Mouse (Mus musculus) forebrain, embryonic 16.5 days (tissue): Measurements from ENCODE around the gene Megf11. TPM values are rescaled to one million over a fixed set of nuclear protein-coding genes. Genes with fewer than 3 reads are reported as not detected.

ENCODE experiments used
- ATAC-seq: fragments of 200-750 bp; cut with Nextera tagmentation; 2 replicates; pipeline ENCODE4 v1.8.0; 2017; ENCODE audit warnings: mild to moderate bottlenecking, moderate library complexity
- H3K27ac ChIP-seq: fragments of 300-500 bp; sonication (generic); 2 replicates; pipeline ENCODE4 v1.5.1; 2014; ENCODE audit warnings: low read length, control low read depth
- H3K27me3 ChIP-seq: fragments of 300-500 bp; sonication (generic); replicated peaks from 2 replicates; pipeline ENCODE4 v1.6.1; 2014; ENCODE audit warnings: low read length; ENCODE audit not compliant: control insufficient read depth, insufficient read depth
- H3K36me3 ChIP-seq: fragments of 300-500 bp; sonication (generic); 2 replicates; pipeline ENCODE4 v1.6.1; 2014; ENCODE audit not compliant: control insufficient read depth, insufficient read depth
- H3K4me1 ChIP-seq: fragments of 300-500 bp; sonication (generic); replicated peaks from 2 replicates; pipeline ENCODE4 v1.6.1; 2014; ENCODE audit warnings: low read length; ENCODE audit not compliant: control insufficient read depth, insufficient read depth
- H3K4me2 ChIP-seq: fragments of 300-500 bp; sonication (generic); 2 replicates; pipeline ENCODE4 v1.6.1; 2014; ENCODE audit warnings: mild to moderate bottlenecking, low read length, control low read depth
- H3K4me3 ChIP-seq: fragments of 300-500 bp; sonication (generic); replicated peaks from 2 replicates; pipeline ENCODE4 v1.5.1; 2014; ENCODE audit warnings: mild to moderate bottlenecking, low read length, control low read depth
- H3K9ac ChIP-seq: fragments of 300-500 bp; sonication (generic); replicated peaks from 2 replicates; pipeline ENCODE4 v1.6.1; 2014; ENCODE audit warnings: low read depth, low read length, control low read depth
- H3K9me3 ChIP-seq: fragments of 300-500 bp; sonication (generic); 2 replicates; pipeline ENCODE4 v1.6.1; 2016; ENCODE audit warnings: low read length; ENCODE audit not compliant: control insufficient read depth
- WGBS: fragments of 180-500 bp; shearing (Covaris S2); extraction: QIAGEN DNeasy Blood & Tissue Kit; methylation state at CpG from one replicate; pipeline ENCODE4 v1.1.7; 2014; 5-methylcytosine and 5-hydroxymethylcytosine counted together
- polyA plus RNA-seq: library from polyadenylated mRNA; unstranded; fragments of >200 nt; fragmentation: Nextera tagmentation; extraction: Ambion mirVana; gene quantifications from 2 replicates; pipeline ENCODE4 v1.2.1, GENCODE M21; 2015

Gene Megf11
- polyA plus RNA-seq, result 6.8 and 10.1 TPM in 2 replicates

- Histone ChIP-seq H3K9me3 (no peaks in the 10 kb centered on the region), H3K27me3 (peaks cover 23% of the 10 kb centered on the region), H3K4me1 (peaks cover 26% of the 10 kb centered on the region), H3K36me3 (no peaks in the 10 kb centered on the region), H3K27ac (no peak within 1 kb of the TSS), H3K4me2 (peak within 1 kb of the TSS; percentile 99), H3K4me3 (peak within 1 kb of the TSS; percentile 67), H3K9ac (peak within 1 kb of the TSS; percentile 70)
- ATAC-seq, result peak; percentile 79
- WGBS, result 1% methylated on average over 89 of the region's 93 CpGs
Observed at GRCm38 (mm10) chr9:64385511-64386465, at the start of gene Megf11. Gene Megf11 (plus strand): TSS chr9:64385626.

- Histone ChIP-seq H3K4me2 (no peak overlapping the region), H3K27ac (no peak overlapping the region), H3K36me3 (no peaks in the 10 kb centered on the region), H3K27me3 (no peaks in the 10 kb centered on the region), H3K9me3 (no peaks in the 10 kb centered on the region), H3K4me3 (no peak overlapping the region), H3K4me1 (peaks cover 9% of the 10 kb centered on the region), H3K9ac (no peak overlapping the region)
- 86% methylated on average over 6 of the region's 6 CpGs for WGBS
- no peak for ATAC-seq
Observed at GRCm38 (mm10) chr9:64335825-64336224, 49.6 kb upstream of the Megf11 start.

GRCm38 (mm10) chr9:64339361-64339760 lies 46.1 kb upstream of the Megf11 start:
- Histone ChIP-seq H3K4me3 (no peak overlapping the region), H3K9ac (0 out of 2 replicates have a peak overlapping the region, but pooled peaks have one; percentile 9), H3K27me3 (no peaks in the 10 kb centered on the region), H3K4me2 (peak overlapping the region; percentile 85), H3K4me1 (peaks cover 9% of the 10 kb centered on the region), H3K27ac (no peak overlapping the region), H3K9me3 (no peaks in the 10 kb centered on the region), H3K36me3 (no peaks in the 10 kb centered on the region)
- 26% methylated on average over 8 of the region's 8 CpGs for WGBS
- no peak for ATAC-seq

GRCm38 (mm10) chr9:64340351-64341253 lies 44.8 kb upstream of the Megf11 start:
- Histone ChIP-seq H3K36me3 (no peaks in the 10 kb centered on the region), H3K4me3 (peak overlapping the region; percentile 71), H3K4me2 (peak overlapping the region; percentile 85), H3K27ac (peak overlapping the region; percentile 99), H3K9me3 (no peaks in the 10 kb centered on the region), H3K4me1 (peaks cover 9% of the 10 kb centered on the region), H3K9ac (peak overlapping the region; percentile 100), H3K27me3 (no peaks in the 10 kb centered on the region)
- peak; percentile 91 for ATAC-seq
- under 1% methylated on average over 83 of the region's 85 CpGs for WGBS

GRCm38 (mm10) chr9:64341254-64341566 lies 44.2 kb upstream of the Megf11 start, which contains the start of gene Dis3l:
Gene Dis3l (minus strand): TSS chr9:64341288.
- Histone ChIP-seq H3K4me2 (peak within 1 kb of the TSS; percentile 85), H3K27me3 (no peaks in the 10 kb centered on the region), H3K4me1 (peaks cover 9% of the 10 kb centered on the region), H3K9me3 (no peaks in the 10 kb centered on the region), H3K36me3 (no peaks in the 10 kb centered on the region), H3K4me3 (peak within 1 kb of the TSS; percentile 71), H3K27ac (peak within 1 kb of the TSS; percentile 99), H3K9ac (peak within 1 kb of the TSS; percentile 100)
- ATAC-seq, result peak; percentile 10; the same call in 1 of the 2 replicates
- WGBS, result 13% methylated on average over 16 of the region's 16 CpGs

- 85% methylated on average over 8 of the region's 8 CpGs for WGBS
- H3K36me3 ChIP-seq, result no peaks in the 10 kb centered on the region
- H3K27me3 ChIP-seq, result no peaks in the 10 kb centered on the region
- H3K9ac ChIP-seq, result no peak overlapping the region
- no peaks in the 10 kb centered on the region for H3K9me3 ChIP-seq
- H3K4me1 ChIP-seq, result peaks cover 9% of the 10 kb centered on the region
- peak overlapping the region; percentile 99; the same call in 1 of the 2 replicates for H3K27ac ChIP-seq
- no peak for ATAC-seq
- peak overlapping the region; percentile 85; the same call in 1 of the 2 replicates for H3K4me2 ChIP-seq
- no peak overlapping the region; the same call in 1 of the 2 replicates for H3K4me3 ChIP-seq
Observed at GRCm38 (mm10) chr9:64341671-64342070, 43.8 kb upstream of the Megf11 start.

- 97% methylated on average over 2 of the region's 2 CpGs for WGBS
- Histone ChIP-seq H3K4me1 (peaks cover 9% of the 10 kb centered on the region), H3K36me3 (no peaks in the 10 kb centered on the region), H3K4me3 (no peak overlapping the region), H3K27me3 (no peaks in the 10 kb centered on the region), H3K4me2 (no peak overlapping the region), H3K27ac (no peak overlapping the region), H3K9me3 (no peaks in the 10 kb centered on the region), H3K9ac (no peak overlapping the region)
- ATAC-seq, result no peak
Observed at GRCm38 (mm10) chr9:64343656-64344055, 41.8 kb upstream of the Megf11 start.

GRCm38 (mm10) chr9:64345931-64346330 lies 39.5 kb upstream of the Megf11 start:
- Histone ChIP-seq H3K4me1 (no peaks in the 10 kb centered on the region), H3K27ac (no peak overlapping the region), H3K4me3 (no peak overlapping the region), H3K36me3 (no peaks in the 10 kb centered on the region), H3K9me3 (no peaks in the 10 kb centered on the region), H3K4me2 (no peak overlapping the region), H3K27me3 (no peaks in the 10 kb centered on the region), H3K9ac (no peak overlapping the region)
- ATAC-seq, result no peak
- whole genome bisulfite sequencing, result 61% methylated on average over 5 of the region's 5 CpGs

- no peaks in the 10 kb centered on the region for H3K27me3 ChIP-seq
- ATAC-seq, result no peak
- no peaks in the 10 kb centered on the region for H3K4me1 ChIP-seq
- WGBS, result 0% methylated on average over 1 of the region's 1 CpGs
- H3K36me3 ChIP-seq, result no peaks in the 10 kb centered on the region
- no peak overlapping the region for H3K9ac ChIP-seq
- H3K4me3 ChIP-seq, result no peak overlapping the region
- no peak overlapping the region for H3K27ac ChIP-seq
- no peaks in the 10 kb centered on the region for H3K9me3 ChIP-seq
- H3K4me2 ChIP-seq, result no peak overlapping the region
Observed at GRCm38 (mm10) chr9:64347377-64347776, 38.0 kb upstream of the Megf11 start.
